19 mouse cellular contexts compared by ENCODE assay signal in genomic region chr19:32194074-32194473, GRCm38 (mm10).
DNase-seq lines count a peak whose midpoint lies in the region; ATAC-seq lines count a peak whose summit lies in the region.
"Had no signal": no experiment of that assay in that cellular context is flagged by ENCODE, and none has a peak within 500 bp of the region (broad histone marks: within the 10 kb centered on the region; RNA-seq: fewer than 3 reads in every experiment).

No protein-coding gene starts in this region.

- no peak overlapping the region for H3K4me3 ChIP-seq in kidney, embryonic 14.5 days (ENCODE audit: low read length)
- H3K4me3 ChIP-seq: embryonic facial prominence, embryonic 10.5 days; erythroblast, embryonic 14.5 days; forebrain, embryonic 15.5 days; heart, embryonic 15.5 days; hindbrain, embryonic 15.5 days had no signal

- no peaks in the 10 kb centered on the region for H3K9me3 ChIP-seq in kidney, embryonic 14.5 days (ENCODE audit: control insufficient read depth, low read length)
- H3K9me3 ChIP-seq: embryonic facial prominence, embryonic 10.5 days; forebrain, embryonic 15.5 days; heart, embryonic 15.5 days; hindbrain, embryonic 15.5 days had no signal

- no peaks in the 10 kb centered on the region for H3K27me3 ChIP-seq in kidney, embryonic 14.5 days (ENCODE audit: control insufficient read depth, insufficient read depth, low read length)
- H3K27me3 ChIP-seq: forebrain, embryonic 15.5 days; heart, embryonic 15.5 days; hindbrain, embryonic 15.5 days; Patski had no signal

- no peak for ATAC-seq in kidney, embryonic 14.5 days (ENCODE audit: low FRiP score, low TSS enrichment)
- ATAC-seq in erythroblast, adult 5-6 weeks (replicated peaks; ENCODE audit: low FRiP score, poor library complexity, severe bottlenecking): no peak
- ATAC-seq: activated CD4-positive, CD25-positive, alpha-beta regulatory T cell, adult 4 months; forebrain, embryonic 15.5 days; Patski had no signal

- H3K9ac ChIP-seq in kidney, embryonic 14.5 days (ENCODE audit: low read depth, low read length): no peak overlapping the region
- H3K9ac ChIP-seq: forebrain, embryonic 15.5 days; heart, embryonic 15.5 days; hindbrain, embryonic 15.5 days had no signal

- no peaks in the 10 kb centered on the region for H3K4me1 ChIP-seq in kidney, embryonic 14.5 days (ENCODE audit: control insufficient read depth, insufficient read depth, low read length)
- H3K4me1 ChIP-seq: forebrain, embryonic 15.5 days; hindbrain, embryonic 15.5 days had no signal

- no peak overlapping the region for H3K27ac ChIP-seq in kidney, embryonic 14.5 days (ENCODE audit: low read depth, low read length)
- H3K27ac ChIP-seq: embryonic facial prominence, embryonic 10.5 days; forebrain, embryonic 15.5 days; heart, embryonic 15.5 days; hindbrain, embryonic 15.5 days had no signal

- H3K4me2 ChIP-seq in kidney, embryonic 14.5 days (replicated peaks; ENCODE audit: low read depth, low read length): no peak overlapping the region
- H3K4me2 ChIP-seq: forebrain, embryonic 15.5 days; heart, embryonic 11.5 days; heart, embryonic 15.5 days; hindbrain, embryonic 15.5 days had no signal

- no peaks in the 10 kb centered on the region for H3K36me3 ChIP-seq in kidney, embryonic 14.5 days (ENCODE audit: control insufficient read depth, insufficient read depth, low read length)
- H3K36me3 ChIP-seq: embryonic facial prominence, embryonic 10.5 days; forebrain, embryonic 15.5 days; hindbrain, embryonic 15.5 days had no signal

- peak; percentile 94 for DNase-seq in heart, adult 11 months
- DNase-seq in heart, adult 9 months (ENCODE audit: low spot score in 2 of 2): no peak
- DNase-seq in kidney, adult 11 months: peak; percentile 36
- DNase-seq in kidney, postnatal 10 days: no peak
- peak; percentile 52 to 67 for DNase-seq in kidney, postnatal 36 days
- DNase-seq: adrenal gland, postnatal 14 days; cerebellum, adult 2 months; cerebellum, postnatal 10 days; gastrocnemius, postnatal 10 days had no signal

- whole genome bisulfite sequencing in kidney, embryonic 14.5 days: 96% methylated on average over 3 of the region's 3 CpGs

Comparison
In these comparisons a context has a peak if more than half of its experiments do, and no peak if none do; other contexts are left out.
1. DNase-seq: peak in heart, adult 11 months (single experiment), kidney, adult 11 months (single experiment) and kidney, postnatal 36 days (2 of 2); none in heart, adult 9 months (0 of 2) and kidney, postnatal 10 days (single experiment).